Mouse (Mus musculus) 3134 (cell line): ENCODE measurements around the gene Rimklb.
A peak's percentile ranks its signal among the peaks of the same experiment; 100 is the strongest.
"Not testable (repeated sequence)": the region's sequence is repeated elsewhere in the genome, so short reads cannot be mapped to it uniquely, and the experiment has no call there.

Experiments
- DNase-seq: peaks from one replicate; pipeline ENCODE4 v3.0.0-alpha.2; 2011; ENCODE audit warnings: low spot score; ENCODE audit not compliant: insufficient read length; ENCODE audit errors: extremely low read depth

Rimklb gene

GRCm38 (mm10) chr6:122498661-122499060, at the start of gene Rimklb:
Rimklb (minus strand) TSS chr6:122498761.
- no peak for DNase-seq

- peak; percentile 86 for DNase-seq
These were observed 47.4 kb upstream of the Rimklb start for GRCm38 (mm10) chr6:122545948-122546347.

- peak; percentile 80 for DNase-seq
These were observed 46.8 kb upstream of the Rimklb start for GRCm38 (mm10) chr6:122545289-122545882.

GRCm38 (mm10) chr6:122544672-122545071, 46.1 kb upstream of the Rimklb start:
- DNase-seq, result no peak

GRCm38 (mm10) chr6:122543574-122543973, 45.0 kb upstream of the Rimklb start:
- no peak for DNase-seq

GRCm38 (mm10) chr6:122542459-122542858, 43.9 kb upstream of the Rimklb start:
- not testable (repeated sequence) for DNase-seq

GRCm38 (mm10) chr6:122539564-122539963, 41.0 kb upstream of the Rimklb start:
- no peak for DNase-seq

GRCm38 (mm10) chr6:122534032-122534431, 35.5 kb upstream of the Rimklb start:
- no peak for DNase-seq

- DNase-seq, result no peak
These were observed 34.3 kb upstream of the Rimklb start for GRCm38 (mm10) chr6:122532883-122533302.

GRCm38 (mm10) chr6:122531466-122532174, 33.1 kb upstream of the Rimklb start:
- no peak for DNase-seq

GRCm38 (mm10) chr6:122528136-122528535, 29.6 kb upstream of the Rimklb start:
- DNase-seq, result no peak

- DNase-seq, result no peak
These were observed 29.0 kb upstream of the Rimklb start for GRCm38 (mm10) chr6:122527596-122527995.

- no peak for DNase-seq
These were observed 24.7 kb upstream of the Rimklb start for GRCm38 (mm10) chr6:122523289-122523688.

GRCm38 (mm10) chr6:122522595-122522994, 24.0 kb upstream of the Rimklb start:
- peak; percentile 29 for DNase-seq

- no peak for DNase-seq
These were observed 20.8 kb upstream of the Rimklb start for GRCm38 (mm10) chr6:122519384-122519783.

GRCm38 (mm10) chr6:122517668-122518067, 19.1 kb upstream of the Rimklb start:
- DNase-seq, result no peak

GRCm38 (mm10) chr6:122515762-122516161, 17.2 kb upstream of the Rimklb start:
- DNase-seq, result not testable (repeated sequence)

GRCm38 (mm10) chr6:122514312-122514711, 15.8 kb upstream of the Rimklb start:
- DNase-seq, result no peak

GRCm38 (mm10) chr6:122512914-122513878, 14.6 kb upstream of the Rimklb start:
- DNase-seq, result peak; percentile 42

GRCm38 (mm10) chr6:122508494-122508893, 9.9 kb upstream of the Rimklb start:
- no peak for DNase-seq

GRCm38 (mm10) chr6:122505545-122505944, 7.0 kb upstream of the Rimklb start, which contains the start of gene Mfap5:
Mfap5 (plus strand) TSS chr6:122505845.
- DNase-seq, result no peak
